Mouse (Mus musculus): ENCODE measurements around the gene Celf5.

Celf5 gene

GRCm38 (mm10) chr10:81497401-81498270 lies 15.1 kb upstream of the Celf5 start:
- peak in 1 of 2 experiments; percentile 4 for DNase-seq (ENCODE audit: low spot score in 2 of 2)

- peak in 1 of 2 experiments; percentile 4 for DNase-seq (ENCODE audit: low spot score in 2 of 2)
These were observed 14.5 kb upstream of the Celf5 start for GRCm38 (mm10) chr10:81496969-81497368.

- peak; percentile 96 to 98 for DNase-seq (ENCODE audit: low spot score in 2 of 2)
These were observed 13.9 kb upstream of the Celf5 start, which contains the start of gene Ncln for GRCm38 (mm10) chr10:81496264-81496901. Ncln (minus strand) TSS chr10:81496392.

- no peak for DNase-seq (ENCODE audit: low spot score in 2 of 2)
These were observed 13.2 kb upstream of the Celf5 start for GRCm38 (mm10) chr10:81495616-81496263.

- DNase-seq (ENCODE audit: low spot score in 2 of 2) = no peak
These were observed 12.6 kb upstream of the Celf5 start for GRCm38 (mm10) chr10:81495151-81495550.

- DNase-seq (ENCODE audit: low spot score in 2 of 2) = no peak
These were observed 11.9 kb upstream of the Celf5 start for GRCm38 (mm10) chr10:81494260-81495041.

GRCm38 (mm10) chr10:81493601-81494220 lies 11.2 kb upstream of the Celf5 start:
- DNase-seq (ENCODE audit: low spot score in 2 of 2) = no peak

- no peak for DNase-seq (ENCODE audit: low spot score in 2 of 2)
These were observed 10.2 kb upstream of the Celf5 start for GRCm38 (mm10) chr10:81492606-81493240.

GRCm38 (mm10) chr10:81491018-81491417 lies 8.5 kb upstream of the Celf5 start:
- no peak for DNase-seq (ENCODE audit: low spot score in 2 of 2)

GRCm38 (mm10) chr10:81489941-81490340 lies 7.4 kb upstream of the Celf5 start:
- no peak for DNase-seq (ENCODE audit: low spot score in 2 of 2)

GRCm38 (mm10) chr10:81488081-81488480 lies 5.6 kb upstream of the Celf5 start:
- DNase-seq (ENCODE audit: low spot score in 2 of 2) = no peak

GRCm38 (mm10) chr10:81486496-81486895 lies 4.0 kb upstream of the Celf5 start:
- DNase-seq (ENCODE audit: low spot score in 2 of 2) = no peak

- DNase-seq (ENCODE audit: low spot score in 2 of 2) = no peak
These were observed 3.0 kb upstream of the Celf5 start for GRCm38 (mm10) chr10:81485479-81486018.

- no peak for DNase-seq (ENCODE audit: low spot score in 2 of 2)
These were observed 2.5 kb upstream of the Celf5 start for GRCm38 (mm10) chr10:81485060-81485449.

GRCm38 (mm10) chr10:81484441-81485059 lies 2.0 kb upstream of the Celf5 start:
- no peak for DNase-seq (ENCODE audit: low spot score in 2 of 2)

- DNase-seq (ENCODE audit: low spot score in 2 of 2) = no peak
These were observed 1.5 kb upstream of the Celf5 start for GRCm38 (mm10) chr10:81483983-81484382.

GRCm38 (mm10) chr10:81481605-81482532 lies 640 bp downstream of the Celf5 start:
- DNase-seq (ENCODE audit: low spot score in 2 of 2) = no peak

- DNase-seq (ENCODE audit: low spot score in 2 of 2) = no peak
These were observed 8.0 kb downstream of the Celf5 start for GRCm38 (mm10) chr10:81474461-81474860.

- DNase-seq (ENCODE audit: low spot score in 2 of 2) = peak; percentile 67 to 80
These were observed 9.5 kb downstream of the Celf5 start for GRCm38 (mm10) chr10:81473003-81473451.

Data from frontal cortex, postnatal 25 days (tissue).